Mouse (Mus musculus): Measurements from ENCODE around the gene Elmo3.

Elmo3 gene

DNA sequence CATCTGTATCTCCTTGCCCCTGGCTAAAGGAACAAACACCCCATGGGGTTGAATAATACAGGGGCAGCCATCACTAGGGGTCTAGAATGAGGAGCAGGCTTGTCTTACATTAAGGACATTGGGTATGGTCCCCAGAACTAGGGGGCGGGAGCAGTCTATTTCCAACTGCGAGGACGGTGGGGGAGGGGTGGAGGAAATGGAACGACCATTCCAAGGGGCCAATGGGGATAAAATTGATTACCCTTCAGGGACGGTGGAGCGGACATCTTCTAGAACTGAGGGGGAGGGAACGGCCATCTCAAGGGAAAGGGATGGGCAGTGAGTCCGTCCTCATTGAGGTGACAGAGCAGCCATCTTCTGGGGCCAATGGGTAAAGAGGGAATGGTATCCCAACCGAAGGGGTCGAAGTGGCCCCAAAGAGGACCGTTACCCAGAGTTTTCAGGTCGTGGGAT is 20.3 kb downstream of the Elmo3 start:
- in situ Hi-C loops (cut with MboI; ENCODE audit: low sequenced_read_pairs), result no loop called here

DNA sequence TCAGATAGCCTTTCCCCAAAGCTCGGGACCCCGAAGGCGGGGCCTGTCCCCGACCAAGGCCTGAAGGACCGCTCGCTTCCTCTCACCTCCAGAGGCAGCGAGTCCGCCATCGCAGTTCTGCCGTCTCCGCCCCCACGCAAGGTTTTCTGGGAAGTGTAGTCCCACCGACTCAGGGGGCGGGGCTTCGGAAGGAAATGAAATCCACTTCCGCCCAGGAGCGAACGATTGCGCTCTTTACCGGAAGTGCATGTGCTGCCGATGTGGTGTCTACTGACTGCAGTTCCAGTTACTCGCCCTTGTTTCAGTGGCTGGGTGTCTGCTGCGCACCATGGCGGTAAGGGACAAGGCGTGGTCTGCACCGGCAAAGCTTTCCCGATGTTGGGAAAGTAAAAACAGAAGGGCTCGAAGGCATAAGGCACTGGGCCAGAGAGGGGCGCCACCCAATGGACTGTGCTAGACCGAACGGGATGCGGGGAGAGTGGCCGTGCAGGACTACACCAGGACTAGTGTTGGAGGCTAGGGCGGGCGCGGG is 20.8 kb downstream of the Elmo3 start, which contains the start of the genes Lrrc29 and Tmem208:
Gene Lrrc29, minus strand, starts transcription at position 138 of the 532 bp plus-strand sequence.
Gene Tmem208, plus strand, starts transcription at position 214 of the 532 bp plus-strand sequence.
- in situ Hi-C loops (cut with MboI; ENCODE audit: low sequenced_read_pairs), result no loop called here

DNA sequence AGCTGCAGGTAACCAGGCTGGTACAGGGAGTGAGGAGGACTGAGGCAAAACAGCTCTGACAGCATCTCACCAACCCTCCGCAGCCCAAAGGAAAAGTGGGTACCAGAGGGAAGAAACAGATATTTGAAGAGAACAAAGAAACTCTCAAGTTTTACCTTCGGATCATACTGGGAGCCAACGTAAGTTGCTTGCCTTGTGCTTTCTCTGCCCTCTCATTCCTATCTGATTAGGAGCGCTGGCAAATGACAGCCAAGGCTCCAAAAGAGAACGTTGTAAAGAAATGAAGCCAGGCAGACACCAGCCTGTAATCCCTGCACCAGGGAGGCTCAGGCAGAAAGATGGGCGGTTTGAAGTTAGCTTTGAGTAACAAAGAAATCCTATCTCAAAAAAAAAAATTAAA is 21.6 kb downstream of the Elmo3 start:
- in situ Hi-C loops (cut with MboI; ENCODE audit: low sequenced_read_pairs), result no loop called here

DNA sequence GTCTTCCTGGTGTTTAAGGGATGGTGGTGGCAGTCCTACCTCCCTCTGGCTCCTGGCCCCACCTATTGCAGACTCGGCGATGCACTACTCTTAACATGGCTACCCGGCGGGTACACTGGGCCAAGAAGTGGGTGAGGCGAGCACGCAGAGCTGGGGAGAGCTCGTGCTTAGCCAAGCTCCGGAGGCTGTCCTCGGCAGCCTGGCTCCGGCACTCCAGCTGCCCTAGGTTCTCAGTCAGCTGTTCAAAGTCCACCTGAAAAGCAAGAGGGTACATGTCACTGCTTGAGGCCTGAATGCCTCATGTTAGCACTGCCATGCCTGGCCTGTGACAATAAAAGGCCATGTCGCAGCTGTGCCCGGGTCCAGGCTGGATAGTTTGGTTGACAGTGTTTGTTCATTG is 24.9 kb downstream of the Elmo3 start:
- in situ Hi-C loops (cut with MboI; ENCODE audit: low sequenced_read_pairs), result no loop called here

DNA sequence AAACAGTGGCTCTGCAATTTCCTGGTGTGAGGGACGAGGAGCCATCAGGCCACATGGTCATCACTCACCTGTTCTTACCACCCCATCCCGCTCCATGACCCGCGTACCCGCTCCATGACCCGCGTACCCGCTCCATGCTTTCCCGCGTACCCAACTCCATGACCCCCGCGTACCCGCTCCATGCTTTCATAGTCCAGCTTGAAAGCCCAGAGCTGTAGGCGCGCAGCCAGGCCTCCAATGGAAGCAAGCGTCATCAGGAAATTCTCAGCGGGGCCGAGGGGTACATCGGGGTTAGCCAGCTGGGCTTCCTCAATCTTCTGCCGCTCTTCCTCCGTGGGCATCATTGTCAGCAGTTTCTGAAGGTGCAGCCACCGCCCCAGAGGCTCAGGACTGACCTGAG is 26.1 kb downstream of the Elmo3 start:
- in situ Hi-C loops (cut with MboI; ENCODE audit: low sequenced_read_pairs), result no loop called here

DNA sequence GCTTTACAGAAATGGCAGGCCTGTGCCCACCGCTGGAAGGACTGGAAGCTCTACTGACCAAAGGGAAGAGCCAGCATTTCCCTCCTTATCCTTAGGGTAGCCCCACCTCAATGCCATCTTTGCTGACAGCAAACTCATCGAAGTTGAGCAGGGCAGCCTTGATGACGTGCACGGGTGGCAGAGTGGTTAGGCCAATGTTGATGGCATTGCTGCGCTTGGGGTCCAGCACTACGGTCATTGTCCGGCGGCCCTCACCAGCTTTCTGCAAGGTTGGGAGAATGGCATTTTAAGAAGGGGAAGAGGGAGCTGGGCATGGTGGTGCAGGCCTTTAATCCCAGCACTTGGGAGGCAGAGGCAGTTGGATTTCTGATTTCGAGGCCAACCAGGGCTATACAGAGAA is 26.5 kb downstream of the Elmo3 start:
- in situ Hi-C loops (cut with MboI; ENCODE audit: low sequenced_read_pairs), result no loop called here

DNA sequence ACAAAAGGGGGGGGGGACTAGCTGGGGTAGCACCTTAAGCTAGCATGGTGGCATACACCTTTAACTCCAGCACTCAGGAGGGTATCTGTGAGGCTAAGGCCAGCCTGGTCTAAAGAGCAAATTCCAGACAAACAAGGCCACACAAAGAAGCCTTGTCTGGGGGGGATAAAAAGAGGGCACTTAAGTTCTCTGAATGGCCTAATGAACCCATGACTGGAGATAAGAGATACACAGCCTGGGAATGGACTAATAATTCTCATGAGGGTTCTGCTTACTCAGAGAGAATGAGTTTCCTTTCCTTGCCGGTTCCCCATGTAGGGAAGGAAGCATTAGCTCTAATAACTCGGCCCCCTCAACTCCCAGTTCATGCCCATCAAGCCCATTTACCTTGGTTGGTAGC is 27.1 kb downstream of the Elmo3 start:
- in situ Hi-C loops (cut with MboI; ENCODE audit: low sequenced_read_pairs), result no loop called here

DNA sequence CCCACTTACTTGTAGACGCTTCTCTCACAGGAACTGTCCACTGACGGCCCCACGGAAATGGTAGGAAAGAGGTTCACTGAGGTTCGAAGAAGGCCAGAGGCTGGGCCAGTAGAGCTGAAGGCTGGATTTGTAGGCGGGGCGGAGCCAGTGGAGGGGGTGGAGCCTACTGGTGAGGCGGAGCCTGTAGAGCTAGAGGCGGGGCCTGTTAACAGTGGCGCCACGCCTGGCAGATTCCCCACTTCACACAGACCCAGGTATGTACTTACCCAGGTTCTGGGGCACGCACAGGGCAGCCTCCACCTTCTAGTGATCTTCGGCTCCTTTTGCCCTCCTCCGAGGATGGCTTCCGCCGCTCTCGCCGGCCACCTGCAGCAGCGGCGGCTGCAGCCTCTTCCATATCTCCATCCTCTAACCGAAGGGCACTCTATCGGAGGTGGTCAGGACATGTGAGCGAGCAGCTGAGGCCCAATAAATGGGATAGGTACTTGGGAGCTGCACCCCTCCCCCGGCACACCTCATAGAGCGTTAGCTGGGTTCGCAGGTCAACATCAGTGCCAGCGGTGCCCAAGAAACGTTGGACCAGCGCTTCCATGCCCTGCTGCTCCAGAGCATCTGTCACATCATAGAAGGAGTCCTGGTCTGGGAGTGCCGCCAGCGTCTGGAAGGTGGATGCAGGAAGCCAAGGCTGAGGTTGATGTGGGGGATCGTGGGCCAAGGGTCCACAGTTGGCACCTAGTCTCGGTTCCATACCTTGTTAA is 31.2 kb downstream of the Elmo3 start:
- in situ Hi-C loops (cut with MboI; ENCODE audit: low sequenced_read_pairs), result no loop called here

DNA sequence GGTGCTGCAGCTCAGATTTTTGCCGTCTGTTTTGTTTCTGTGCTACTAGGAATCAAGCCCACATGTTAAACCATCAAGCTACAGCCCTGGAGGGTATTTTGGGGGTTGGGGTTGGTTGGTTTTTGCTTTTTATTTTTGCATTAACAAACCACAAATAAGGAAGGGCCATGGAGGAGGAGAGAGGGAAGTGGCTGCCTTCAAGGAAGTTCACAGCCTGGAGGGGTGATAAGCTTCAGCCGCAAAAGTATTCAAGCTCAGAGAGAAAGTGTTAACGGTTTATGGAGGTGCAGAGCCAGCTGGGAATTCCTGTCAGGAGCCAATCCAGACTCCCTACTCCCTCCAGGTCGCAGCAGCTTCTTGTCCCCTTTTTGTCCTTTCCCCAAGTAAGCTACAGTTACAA is 33.6 kb downstream of the Elmo3 start:
- in situ Hi-C loops (cut with MboI; ENCODE audit: low sequenced_read_pairs), result no loop called here

DNA sequence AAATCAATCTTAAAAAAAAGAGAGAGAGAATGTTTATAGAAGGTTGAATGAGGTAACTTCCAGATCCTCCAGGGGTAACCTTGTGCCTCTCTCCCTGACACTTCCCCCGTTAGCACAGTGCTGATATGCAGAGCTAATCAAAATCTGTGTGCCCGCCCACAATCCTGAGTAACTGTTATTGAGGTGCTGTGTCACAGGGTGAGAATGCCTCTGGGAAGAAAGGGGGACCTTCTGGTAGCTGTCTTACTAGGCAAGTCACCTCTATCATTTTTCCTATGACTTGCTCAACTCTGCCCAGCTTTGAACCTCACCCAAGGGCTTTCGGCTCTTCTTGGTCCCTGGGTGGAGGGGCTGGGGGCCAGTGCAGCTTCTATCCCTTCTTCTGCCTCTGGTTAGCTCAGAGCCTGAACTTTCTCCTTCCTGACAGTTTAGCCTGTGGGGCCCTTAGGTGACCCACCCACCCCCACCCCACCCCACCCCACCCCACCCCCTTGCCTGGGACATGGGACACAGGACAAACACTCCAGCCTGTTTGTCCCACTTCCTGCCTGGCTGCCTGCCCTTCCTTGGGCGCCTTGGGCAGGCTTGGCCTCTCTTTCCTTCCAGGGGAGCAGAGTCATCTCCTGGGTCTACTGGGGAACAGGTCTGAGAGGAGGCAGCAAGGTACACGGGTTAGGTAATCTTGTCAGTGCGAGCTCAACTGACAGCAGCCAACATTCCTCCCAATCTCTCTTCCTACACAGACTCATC is 34.7 kb downstream of the Elmo3 start:
- in situ Hi-C loops (cut with MboI; ENCODE audit: low sequenced_read_pairs), result no loop called here

DNA sequence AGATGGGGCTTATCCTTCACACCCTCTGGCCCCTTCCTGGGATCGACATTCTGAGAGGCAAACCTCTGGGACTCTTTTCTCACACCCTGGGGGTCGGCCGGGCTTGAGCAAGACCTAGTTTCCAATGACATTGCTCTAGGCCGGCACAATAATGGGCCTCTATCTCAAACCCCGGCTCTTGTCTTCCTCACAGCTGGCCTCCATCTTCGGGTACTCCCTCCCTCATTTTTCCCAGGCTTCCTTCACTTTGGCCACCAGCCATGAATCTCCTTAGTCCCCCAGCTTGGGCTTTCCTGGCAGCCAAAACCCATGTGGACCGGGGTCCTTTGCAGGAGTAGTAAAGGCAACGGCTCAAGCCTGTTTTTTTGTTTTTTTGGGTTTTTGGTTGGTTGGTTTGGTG is 36.0 kb downstream of the Elmo3 start:
- in situ Hi-C loops (cut with MboI; ENCODE audit: low sequenced_read_pairs), result no loop called here

DNA sequence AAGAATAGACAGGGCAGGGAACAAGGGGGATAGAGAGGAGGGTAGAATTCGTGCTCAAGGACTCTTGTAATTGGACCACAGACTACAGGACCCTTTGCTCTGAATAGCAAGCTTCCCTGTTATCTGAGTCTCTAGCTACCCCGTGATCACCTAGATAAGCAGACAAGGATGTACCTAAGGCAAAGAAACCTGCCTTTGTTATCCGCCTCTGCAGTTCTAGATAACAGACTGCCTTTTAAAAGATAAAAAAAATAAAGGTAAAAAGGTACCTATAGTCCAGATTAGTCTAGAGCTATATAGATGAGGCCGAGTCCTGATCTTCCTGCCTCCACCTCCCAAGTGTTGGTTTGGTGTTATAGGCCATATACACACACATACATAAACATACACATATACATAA is 37.4 kb downstream of the Elmo3 start:
- in situ Hi-C loops (cut with MboI; ENCODE audit: low sequenced_read_pairs), result no loop called here

DNA sequence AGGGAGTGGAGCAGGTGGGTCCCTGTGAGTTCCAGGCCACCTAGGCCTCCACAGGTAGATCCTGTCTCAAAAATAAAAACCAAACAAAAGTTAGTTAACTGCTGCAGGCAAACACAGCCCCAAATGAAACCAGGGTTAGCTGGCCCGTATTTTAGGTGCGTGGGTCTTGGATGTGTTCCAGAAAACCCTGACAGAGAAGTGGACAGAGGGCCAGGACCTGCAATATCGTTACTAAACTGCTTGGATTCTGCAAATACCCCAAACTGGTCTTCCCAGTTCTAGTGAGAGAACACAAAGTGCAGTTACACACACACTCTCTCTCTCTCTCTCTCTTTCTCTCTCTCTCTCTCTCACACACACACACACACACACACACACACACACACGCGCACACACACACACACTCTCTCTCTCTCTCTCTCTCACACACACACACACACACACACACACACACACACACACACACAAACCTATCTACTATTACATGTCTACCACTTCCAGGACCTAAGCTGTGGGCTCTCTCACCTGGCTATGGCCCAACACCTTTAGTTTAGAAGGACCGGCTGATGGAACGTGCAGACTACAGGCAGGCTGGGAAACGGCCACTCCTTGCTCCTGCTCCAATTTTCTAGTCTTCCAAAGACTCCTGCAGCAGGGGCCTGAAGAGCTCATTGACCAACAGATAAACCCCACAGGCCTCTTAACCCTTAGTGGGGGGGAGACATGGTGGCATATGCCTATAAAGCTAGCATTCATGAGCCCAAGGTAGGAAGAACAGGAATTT is 38.6 kb downstream of the Elmo3 start:
- in situ Hi-C loops (cut with MboI; ENCODE audit: low sequenced_read_pairs), result no loop called here

DNA sequence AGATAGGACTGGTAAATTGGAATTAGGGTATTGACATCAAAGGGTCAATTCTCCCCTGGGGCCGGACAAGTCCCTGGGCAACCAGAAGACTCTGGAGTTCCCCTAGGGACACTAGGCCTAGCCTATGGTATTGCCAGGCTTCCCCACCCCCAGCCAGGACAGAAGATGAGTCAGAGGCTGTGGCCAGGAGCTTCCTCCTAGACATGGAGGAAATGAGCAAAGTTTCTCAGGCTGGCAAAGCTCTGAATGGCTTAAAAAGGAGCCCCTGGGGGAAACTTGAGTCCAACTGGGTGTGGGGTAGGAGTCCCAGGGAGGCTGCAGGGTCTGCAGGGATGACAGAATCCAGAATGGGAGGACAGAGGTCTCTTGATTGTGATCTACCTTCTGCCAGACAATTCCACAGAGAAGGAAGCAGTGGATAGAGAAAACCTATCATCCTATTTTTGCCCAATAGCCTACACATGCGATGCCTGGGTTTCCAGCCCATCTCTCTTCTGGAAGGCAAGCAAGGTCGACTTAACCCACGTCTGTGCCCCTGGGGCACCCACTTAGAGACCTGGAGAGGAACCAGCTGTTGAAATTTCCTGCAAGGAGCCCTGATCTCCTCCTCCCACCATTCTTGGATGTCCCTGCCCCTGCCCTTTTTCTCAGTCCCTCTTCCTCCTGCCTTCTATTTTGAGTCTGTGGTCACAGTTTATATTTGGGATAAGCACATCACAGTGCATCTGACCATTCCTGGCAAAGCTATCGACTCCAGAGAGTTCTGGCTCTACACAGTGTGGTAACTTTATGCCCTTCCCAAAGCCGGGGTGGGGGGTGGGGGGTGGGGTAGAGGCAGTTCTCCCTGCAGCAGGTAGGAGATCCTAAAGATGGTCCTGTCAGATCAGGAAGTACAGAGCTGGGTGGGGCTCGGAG is 39.9 kb downstream of the Elmo3 start:
- in situ Hi-C loops (cut with MboI; ENCODE audit: low sequenced_read_pairs), result no loop called here

DNA sequence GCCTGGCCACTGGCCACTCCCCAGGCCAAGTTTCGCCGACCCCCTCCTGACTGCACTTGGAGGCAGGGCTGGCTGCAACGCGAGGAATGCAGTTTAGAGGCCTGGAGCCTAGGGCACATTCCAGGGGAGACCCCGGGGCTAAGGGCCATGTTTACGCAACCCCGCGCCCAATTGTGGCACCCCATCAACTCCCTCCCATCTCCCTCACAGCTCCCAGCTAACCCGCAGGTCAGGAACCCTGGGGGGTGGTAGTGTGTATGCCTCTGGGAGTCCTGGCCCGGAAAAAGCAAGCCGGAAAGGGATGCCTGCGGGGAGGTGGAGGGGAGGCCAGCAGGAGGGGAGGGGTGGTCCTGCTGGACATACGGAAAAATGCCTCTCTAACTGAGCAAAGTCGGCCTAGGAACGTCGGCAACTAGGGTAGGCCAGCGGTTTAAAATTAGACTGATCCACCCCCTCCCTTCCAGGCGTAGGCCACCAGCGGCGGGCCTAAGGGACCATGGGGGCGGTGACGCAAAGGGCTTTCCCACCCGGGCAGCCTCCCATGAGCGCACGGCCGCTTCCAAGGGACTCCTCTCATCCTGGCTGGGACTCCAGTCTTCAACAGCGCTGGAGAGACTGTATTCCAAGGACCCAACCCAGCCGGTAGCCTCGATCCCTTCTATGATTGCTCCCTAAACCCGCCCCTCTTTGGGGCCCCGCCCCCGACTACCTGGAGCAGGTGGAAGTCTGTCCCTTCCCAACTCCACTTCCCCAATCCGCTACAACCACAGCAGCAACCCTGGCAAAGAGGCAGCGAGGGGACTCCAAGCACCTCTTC is 41.4 kb downstream of the Elmo3 start:
- in situ Hi-C loops (cut with MboI; ENCODE audit: low sequenced_read_pairs), result no loop called here

DNA sequence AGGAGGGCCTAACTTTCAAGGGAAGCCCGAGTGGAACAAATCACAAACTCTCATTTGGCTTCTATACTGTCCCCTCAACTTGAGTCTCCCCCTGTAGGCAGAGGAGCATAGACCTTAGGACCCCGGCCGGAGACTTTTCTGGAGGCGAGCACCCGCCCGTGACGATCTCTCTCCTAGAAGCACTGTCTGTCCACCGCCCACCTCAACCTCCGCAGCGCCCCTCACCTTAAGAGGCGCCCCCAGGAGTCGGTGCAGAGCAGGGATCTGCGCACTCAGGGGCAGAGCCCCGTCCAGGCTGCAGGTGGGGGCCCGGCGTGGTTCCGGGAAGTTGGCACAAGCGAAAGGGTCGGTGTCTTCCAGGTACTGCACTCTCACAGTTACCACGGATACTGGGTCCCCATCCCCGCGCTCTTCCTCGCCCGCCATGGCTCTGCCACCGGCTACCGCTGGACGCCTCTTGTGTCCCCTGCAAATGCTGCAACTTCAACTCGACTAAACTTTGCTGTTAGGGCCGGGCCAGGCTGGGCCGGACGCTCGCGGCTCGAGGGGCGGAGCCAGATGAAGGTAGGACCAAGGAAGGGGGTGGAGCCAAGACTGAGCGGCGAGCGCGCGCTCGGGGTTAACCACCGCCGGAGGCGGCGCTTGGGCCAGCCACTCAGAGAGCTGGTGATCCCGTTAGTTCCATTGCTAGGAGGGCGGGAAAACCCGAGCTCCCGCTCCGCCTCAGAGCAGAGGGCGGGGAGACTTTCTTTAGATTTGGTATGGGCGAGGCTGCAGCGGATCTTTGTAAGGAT is 42.2 kb downstream of the Elmo3 start, which contains the start of gene Fhod1:
Gene Fhod1, minus strand, starts transcription at position 526 of the 794 bp plus-strand sequence.
- in situ Hi-C loops (cut with MboI; ENCODE audit: low sequenced_read_pairs), result no loop called here

DNA sequence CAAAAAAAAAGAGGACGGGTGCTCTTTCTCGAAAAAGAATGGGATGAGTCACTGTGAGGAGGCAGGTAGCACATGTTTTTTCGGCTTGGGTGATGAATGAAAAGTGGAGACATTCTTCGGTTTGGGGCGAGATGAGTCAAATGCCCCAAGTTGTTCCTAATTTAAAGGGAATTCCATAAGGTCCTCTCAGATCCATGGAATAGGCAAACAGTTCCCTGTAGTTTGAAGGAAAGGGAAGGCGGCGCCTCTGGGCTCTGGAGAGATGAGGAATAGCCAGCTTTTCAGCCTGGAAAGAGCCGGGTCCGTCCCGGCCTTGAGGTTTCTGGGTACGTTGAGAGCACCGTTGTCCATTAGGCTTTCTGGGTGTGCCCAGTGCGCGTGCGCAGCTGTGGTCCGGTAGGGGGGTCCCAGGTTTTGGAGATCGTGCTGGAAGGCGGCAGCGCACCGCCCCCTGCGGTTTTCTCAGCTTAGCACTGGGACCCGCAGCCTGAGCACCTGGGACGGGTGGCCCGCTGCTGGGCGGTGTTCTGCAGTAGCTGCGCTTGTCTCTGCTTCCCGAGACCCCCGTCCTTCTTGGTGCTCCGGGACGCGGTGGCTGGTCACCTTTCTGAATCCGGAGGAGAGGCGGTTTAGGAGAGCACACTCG is 43.2 kb downstream of the Elmo3 start, which contains the start of gene Slc9a5:
Gene Slc9a5, plus strand, starts transcription at position 394 of the 646 bp plus-strand sequence.
- in situ Hi-C loops (cut with MboI; ENCODE audit: low sequenced_read_pairs), result no loop called here
